Mouse (Mus musculus): Measurements from ENCODE around the gene Evi5.

GRCm38 (mm10) chr5:107719209-107719608, 155.7 kb downstream of the Evi5 start:
- TF ChIP-seq CTCF (IDR thresholded peaks at IDR 0.05; ENCODE audit: borderline replicate concordance, extremely low read depth, insufficient read depth, insufficient read length) (no peak), POLR2A (IDR thresholded peaks at IDR 0.05; ENCODE audit: borderline replicate concordance, extremely low read depth, insufficient read depth, insufficient read length, poor library complexity, severe bottlenecking) (no peak)
